Mouse (Mus musculus): ENCODE measurements around the gene Dmbx1. TPM values are rescaled to one million over a fixed set of nuclear protein-coding genes. Genes with fewer than 3 reads are reported as not detected.

The Dmbx1 gene
- polyA plus RNA-seq, 1 experiment from 2014 or later = 0.27 TPM

DNA sequence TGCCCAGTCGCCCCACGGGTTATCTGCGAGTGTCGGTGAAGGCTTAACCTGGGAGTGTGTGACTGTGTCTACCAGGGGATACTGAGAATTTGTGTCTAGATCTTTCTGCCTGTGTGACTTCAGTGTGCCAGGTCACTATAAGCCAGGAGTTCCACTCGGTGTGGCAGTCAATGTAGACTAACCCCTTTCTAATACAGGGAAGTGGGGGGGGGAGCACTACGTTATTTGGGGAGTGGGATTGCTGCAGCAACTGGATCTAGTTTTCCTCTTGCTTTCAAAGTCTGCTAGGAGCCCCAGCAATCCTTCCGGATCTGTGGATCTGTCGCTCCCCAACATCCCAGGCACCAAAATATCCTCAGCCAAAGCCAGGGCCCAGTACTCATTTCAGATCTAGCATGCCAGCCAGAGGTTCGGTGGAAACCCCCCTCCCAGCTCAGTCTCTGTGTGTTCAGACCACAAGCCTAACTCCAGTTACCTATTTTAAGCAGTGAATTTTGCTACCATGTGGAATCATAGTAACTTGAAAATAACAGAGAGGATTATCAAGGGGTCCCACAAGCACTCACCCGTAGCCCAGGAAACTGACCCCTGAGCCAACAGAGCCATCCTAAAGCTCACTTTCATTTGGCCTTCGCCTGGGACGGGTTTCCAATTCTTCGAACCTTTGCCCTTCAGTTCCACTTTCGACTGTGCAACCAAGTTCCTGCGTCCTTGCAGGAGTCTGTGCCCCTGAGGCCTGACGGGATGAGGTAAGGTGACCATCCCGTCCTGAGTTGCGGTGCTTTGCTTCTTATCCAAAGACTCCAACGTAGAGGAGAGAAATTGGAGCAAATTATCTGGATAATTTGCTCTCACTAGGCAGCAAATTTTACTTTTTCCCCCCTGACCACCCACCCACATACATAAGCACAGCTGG, 2.4 kb downstream of the Dmbx1 start:
- Histone ChIP-seq H3K9ac (ENCODE audit: low read length) (no peak overlapping the region), H3K4me2 (ENCODE audit: low read depth, severe bottlenecking) (no peak overlapping the region; the same call in 1 of the 2 replicates), H3K36me3 (ENCODE audit: control insufficient read depth, insufficient read depth, low read length) (no peaks in the 10 kb centered on the region), H3K4me3 (ENCODE audit: low read depth, low read length) (no peak overlapping the region), H3K27ac (replicated peaks; ENCODE audit: low read depth, low read length) (no peak overlapping the region), H3K4me1 (ENCODE audit: control insufficient read depth, insufficient read depth, low read length) (peaks cover 7% of the 10 kb centered on the region; the same call in 1 of the 2 replicates), H3K9me3 (ENCODE audit: control insufficient read depth, low read length) (no peaks in the 10 kb centered on the region), H3K27me3 (ENCODE audit: control insufficient read depth, insufficient read depth, low read length) (peaks cover 98% of the 10 kb centered on the region)
- DNase-seq (ENCODE audit: low spot score) = no peak
- WGBS = 2% methylated on average over 19 of the region's 19 CpGs
- ATAC-seq (ENCODE audit: insufficient number of reproducible peaks, low FRiP score, low TSS enrichment, low read depth) = no peak

- no peak for ATAC-seq (ENCODE audit: insufficient number of reproducible peaks, low FRiP score, low TSS enrichment, low read depth)
- peak overlapping the region; percentile 22; the same call in 1 of the 2 replicates for H3K4me2 ChIP-seq (ENCODE audit: low read depth, severe bottlenecking)
Measured at GRCm38 (mm10) chr4:115936646-115937045, 3.1 kb downstream of the Dmbx1 start.

DNA sequence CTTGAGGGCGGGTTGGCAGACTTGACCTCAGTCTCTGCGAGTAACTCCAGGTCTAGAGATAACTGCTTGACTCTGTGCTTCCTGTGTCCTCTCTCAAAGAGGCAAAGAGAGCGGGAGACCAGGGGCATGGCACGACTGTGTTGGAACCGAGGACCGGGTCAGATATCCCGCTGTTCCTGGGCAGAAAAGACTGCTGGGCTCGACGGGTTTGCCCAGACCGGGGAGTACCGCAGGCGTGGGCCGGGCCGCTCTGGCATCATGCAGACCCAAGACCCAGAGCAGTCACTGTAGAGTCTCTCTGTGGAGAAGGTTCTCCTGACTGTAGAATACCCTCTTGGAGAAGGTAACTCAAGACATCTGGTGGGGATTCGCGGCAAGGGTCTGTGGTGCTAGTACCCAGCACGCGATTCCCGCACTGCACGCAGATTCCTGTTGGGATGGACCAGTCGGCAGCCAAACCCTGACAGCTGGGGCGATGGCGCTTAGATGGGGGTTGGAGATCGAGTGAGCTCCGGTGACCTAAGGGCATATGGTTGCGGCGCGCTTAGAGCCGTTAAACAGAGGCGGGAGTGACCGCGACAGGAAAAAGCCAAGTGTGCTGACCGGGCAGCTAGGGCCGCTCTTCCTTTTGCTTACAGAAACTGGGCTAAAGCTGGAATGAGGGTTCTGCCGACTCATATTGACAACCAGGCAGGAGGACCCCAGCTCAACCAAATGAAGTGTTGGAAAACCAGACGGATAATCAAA, 3.7 kb downstream of the Dmbx1 start:
- ATAC-seq (ENCODE audit: insufficient number of reproducible peaks, low FRiP score, low TSS enrichment, low read depth) = no peak
- DNase-seq (ENCODE audit: low spot score) = peak; percentile 71
- under 1% methylated on average over 36 of the region's 36 CpGs for WGBS
- Histone ChIP-seq H3K4me3 (ENCODE audit: low read depth, low read length) (peak overlapping the region; percentile 3; the same call in 1 of the 2 replicates), H3K27ac (replicated peaks; ENCODE audit: low read depth, low read length) (no peak overlapping the region), H3K36me3 (ENCODE audit: control insufficient read depth, insufficient read depth, low read length) (no peaks in the 10 kb centered on the region), H3K4me1 (ENCODE audit: control insufficient read depth, insufficient read depth, low read length) (peaks cover 7% of the 10 kb centered on the region; the same call in 1 of the 2 replicates), H3K9me3 (ENCODE audit: control insufficient read depth, low read length) (no peaks in the 10 kb centered on the region), H3K4me2 (ENCODE audit: low read depth, severe bottlenecking) (no peak overlapping the region), H3K27me3 (ENCODE audit: control insufficient read depth, insufficient read depth, low read length) (peaks cover 97% of the 10 kb centered on the region), H3K9ac (ENCODE audit: low read length) (no peak overlapping the region)

More at GRCm38 (mm10) chr4:115936646-115937045, 3.1 kb downstream of the Dmbx1 start:
- peak; percentile 67 for DNase-seq (ENCODE audit: low spot score)
- Histone ChIP-seq H3K4me1 (ENCODE audit: control insufficient read depth, insufficient read depth, low read length) (peaks cover 7% of the 10 kb centered on the region; the same call in 1 of the 2 replicates), H3K27ac (replicated peaks; ENCODE audit: low read depth, low read length) (no peak overlapping the region), H3K9ac (ENCODE audit: low read length) (no peak overlapping the region), H3K36me3 (ENCODE audit: control insufficient read depth, insufficient read depth, low read length) (no peaks in the 10 kb centered on the region), H3K27me3 (ENCODE audit: control insufficient read depth, insufficient read depth, low read length) (peaks cover 98% of the 10 kb centered on the region), H3K4me3 (ENCODE audit: low read depth, low read length) (no peak overlapping the region), H3K9me3 (ENCODE audit: control insufficient read depth, low read length) (no peaks in the 10 kb centered on the region)
- 0% methylated on average over 20 of the region's 20 CpGs for WGBS

DNA sequence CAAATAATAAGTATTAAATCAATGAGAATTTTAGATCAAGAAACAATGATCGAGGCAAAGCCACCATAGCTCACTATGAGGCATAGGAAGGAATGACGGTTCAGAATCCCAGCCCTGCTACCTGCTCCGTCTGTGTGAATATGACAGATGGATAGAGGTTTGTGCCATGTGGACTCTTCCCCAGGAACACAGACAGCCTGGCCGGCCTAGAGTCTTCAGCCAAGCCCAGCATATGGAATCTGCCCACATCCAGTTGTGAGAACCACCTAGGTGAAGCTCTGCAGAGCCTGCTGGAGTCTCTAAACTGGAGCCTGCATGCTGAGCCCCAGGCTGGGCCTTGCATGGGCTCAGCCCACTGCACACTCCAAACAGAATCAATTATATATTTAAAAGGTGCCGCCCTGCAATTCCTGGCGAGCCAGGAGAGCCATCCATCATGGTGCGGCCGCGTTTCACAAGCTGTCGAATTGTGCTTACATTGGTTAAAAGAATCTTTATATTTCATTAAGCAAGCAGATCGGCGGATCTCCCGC, 8.1 kb downstream of the Dmbx1 start:
- Histone ChIP-seq H3K9ac (ENCODE audit: low read length) (no peak overlapping the region), H3K4me2 (ENCODE audit: low read depth, severe bottlenecking) (no peak overlapping the region), H3K36me3 (ENCODE audit: control insufficient read depth, insufficient read depth, low read length) (no peaks in the 10 kb centered on the region), H3K9me3 (ENCODE audit: control insufficient read depth, low read length) (no peaks in the 10 kb centered on the region), H3K27ac (replicated peaks; ENCODE audit: low read depth, low read length) (no peak overlapping the region), H3K27me3 (ENCODE audit: control insufficient read depth, insufficient read depth, low read length) (peaks cover 76% of the 10 kb centered on the region), H3K4me1 (ENCODE audit: control insufficient read depth, insufficient read depth, low read length) (peaks cover 4% of the 10 kb centered on the region; the same call in 1 of the 2 replicates), H3K4me3 (ENCODE audit: low read depth, low read length) (no peak overlapping the region)
- ATAC-seq (ENCODE audit: insufficient number of reproducible peaks, low FRiP score, low TSS enrichment, low read depth) = no peak
- WGBS = 41% methylated on average over 13 of the region's 13 CpGs
- no peak for DNase-seq (ENCODE audit: low spot score)

GRCm38 (mm10) chr4:115927637-115928036, 12.1 kb downstream of the Dmbx1 start:
- ATAC-seq (ENCODE audit: insufficient number of reproducible peaks, low FRiP score, low TSS enrichment, low read depth) (no peak), DNase-seq (ENCODE audit: low spot score) (no peak)
- no peaks in the 10 kb centered on the region for H3K36me3 ChIP-seq (ENCODE audit: control insufficient read depth, insufficient read depth, low read length)
- WGBS = 47% methylated on average over 7 of the region's 7 CpGs
- H3K9me3 ChIP-seq (ENCODE audit: control insufficient read depth, low read length) = no peaks in the 10 kb centered on the region
- peaks cover 40% of the 10 kb centered on the region for H3K27me3 ChIP-seq (ENCODE audit: control insufficient read depth, insufficient read depth, low read length)
- H3K4me2 ChIP-seq (ENCODE audit: low read depth, severe bottlenecking) = no peak overlapping the region
- H3K27ac ChIP-seq (replicated peaks; ENCODE audit: low read depth, low read length) = no peak overlapping the region
- H3K4me3 ChIP-seq (ENCODE audit: low read depth, low read length) = no peak overlapping the region
- no peak overlapping the region for H3K9ac ChIP-seq (ENCODE audit: low read length)
- H3K4me1 ChIP-seq (ENCODE audit: control insufficient read depth, insufficient read depth, low read length) = no peaks in the 10 kb centered on the region

- ATAC-seq (ENCODE audit: insufficient number of reproducible peaks, low FRiP score, low TSS enrichment, low read depth) = no peak
- H3K4me3 ChIP-seq (ENCODE audit: low read depth, low read length) = no peak overlapping the region
Measured at GRCm38 (mm10) chr4:115923262-115923880, 16.4 kb downstream of the Dmbx1 start.

GRCm38 (mm10) chr4:115922688-115923087, 17.0 kb downstream of the Dmbx1 start:
- Histone ChIP-seq H3K36me3 (ENCODE audit: control insufficient read depth, insufficient read depth, low read length) (no peaks in the 10 kb centered on the region), H3K9ac (ENCODE audit: low read length) (no peak overlapping the region), H3K9me3 (ENCODE audit: control insufficient read depth, low read length) (no peaks in the 10 kb centered on the region), H3K27me3 (ENCODE audit: control insufficient read depth, insufficient read depth, low read length) (peaks cover 21% of the 10 kb centered on the region), H3K4me1 (ENCODE audit: control insufficient read depth, insufficient read depth, low read length) (no peaks in the 10 kb centered on the region), H3K4me2 (ENCODE audit: low read depth, severe bottlenecking) (no peak overlapping the region), H3K4me3 (ENCODE audit: low read depth, low read length) (no peak overlapping the region), H3K27ac (replicated peaks; ENCODE audit: low read depth, low read length) (no peak overlapping the region)
- 84% methylated on average over 5 of the region's 5 CpGs for WGBS
- DNase-seq (ENCODE audit: low spot score) (no peak), ATAC-seq (ENCODE audit: insufficient number of reproducible peaks, low FRiP score, low TSS enrichment, low read depth) (no peak)

More at GRCm38 (mm10) chr4:115923262-115923880, 16.4 kb downstream of the Dmbx1 start:
- Histone ChIP-seq H3K27me3 (ENCODE audit: control insufficient read depth, insufficient read depth, low read length) (peaks cover 19% of the 10 kb centered on the region), H3K4me1 (ENCODE audit: control insufficient read depth, insufficient read depth, low read length) (no peaks in the 10 kb centered on the region), H3K4me2 (ENCODE audit: low read depth, severe bottlenecking) (no peak overlapping the region), H3K9ac (ENCODE audit: low read length) (no peak overlapping the region), H3K36me3 (ENCODE audit: control insufficient read depth, insufficient read depth, low read length) (no peaks in the 10 kb centered on the region), H3K27ac (replicated peaks; ENCODE audit: low read depth, low read length) (no peak overlapping the region), H3K9me3 (ENCODE audit: control insufficient read depth, low read length) (no peaks in the 10 kb centered on the region)
- WGBS = 81% methylated on average over 16 of the region's 16 CpGs
- DNase-seq (ENCODE audit: low spot score) = no peak

GRCm38 (mm10) chr4:115919911-115920310, 19.8 kb downstream of the Dmbx1 start:
- Histone ChIP-seq H3K27ac (replicated peaks; ENCODE audit: low read depth, low read length) (no peak overlapping the region), H3K4me1 (ENCODE audit: control insufficient read depth, insufficient read depth, low read length) (no peaks in the 10 kb centered on the region), H3K27me3 (ENCODE audit: control insufficient read depth, insufficient read depth, low read length) (peaks cover 24% of the 10 kb centered on the region), H3K36me3 (ENCODE audit: control insufficient read depth, insufficient read depth, low read length) (no peaks in the 10 kb centered on the region), H3K4me3 (ENCODE audit: low read depth, low read length) (no peak overlapping the region), H3K9me3 (ENCODE audit: control insufficient read depth, low read length) (no peaks in the 10 kb centered on the region), H3K9ac (ENCODE audit: low read length) (no peak overlapping the region), H3K4me2 (ENCODE audit: low read depth, severe bottlenecking) (no peak overlapping the region)
- WGBS = 78% methylated on average over 16 of the region's 16 CpGs
- ATAC-seq (ENCODE audit: insufficient number of reproducible peaks, low FRiP score, low TSS enrichment, low read depth) (no peak), DNase-seq (ENCODE audit: low spot score) (no peak)
